18 mouse cellular contexts compared by ENCODE assay signal in the genomic region with DNA sequence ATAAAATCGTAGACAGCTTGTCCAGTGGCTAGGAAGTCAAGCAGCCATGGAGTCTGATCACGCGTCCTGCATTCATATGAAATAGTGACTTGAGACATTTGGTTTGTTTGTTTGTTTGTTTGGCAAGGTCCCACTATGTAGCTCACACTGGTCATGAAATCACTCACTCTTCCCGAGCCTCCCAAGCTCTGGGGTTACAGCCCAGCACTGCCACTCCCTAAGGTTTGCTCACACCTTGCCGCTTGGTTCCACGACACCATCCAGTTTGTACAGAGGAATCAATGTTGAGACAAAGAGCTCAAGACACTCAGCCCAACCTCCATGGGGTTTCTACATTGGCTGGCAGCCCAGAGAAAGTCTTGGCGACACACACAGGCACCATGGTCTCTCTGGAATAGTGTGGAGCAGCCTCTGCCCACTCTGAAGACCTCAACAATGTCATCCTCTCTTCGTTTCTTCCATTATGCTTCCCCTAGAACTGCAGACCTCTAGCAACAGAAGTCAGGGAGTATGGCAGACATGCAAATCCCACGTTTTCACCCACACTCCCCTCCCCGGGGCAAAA.
DNase-seq lines count a peak whose midpoint lies in the region; ATAC-seq and TF ChIP-seq lines count a peak whose summit lies in the region.
"Had no signal": no experiment of that assay in that cellular context is flagged by ENCODE, and none has a peak within 500 bp of the region (broad histone marks: within the 10 kb centered on the region; RNA-seq: fewer than 3 reads in every experiment).

No protein-coding gene starts in this region.

- H3K27me3 ChIP-seq in lung, embryonic 16.5 days (ENCODE audit: control insufficient read depth, insufficient read depth, low read depth, low read length), result no peaks in the 10 kb centered on the region
- H3K27me3 ChIP-seq in stomach, postnatal 0 days (ENCODE audit: control insufficient read depth, insufficient read depth, low read length), result no peaks in the 10 kb centered on the region
- H3K27me3 ChIP-seq: forebrain, embryonic 13.5 days; neural tube, embryonic 15.5 days had no signal

- DNase-seq in adrenal gland, postnatal 25 days, result peak; percentile 12
- no peak for DNase-seq in adrenal gland, adult (ENCODE audit: inconsistent age in 2 of 2, low spot score in 1 of 2)
- peak; percentile 13 for DNase-seq in heart, postnatal 4 days
- DNase-seq in heart, adult 11 months, result no peak
- DNase-seq in lung, postnatal 14 days, result no peak
- DNase-seq in stomach, postnatal 0 days (ENCODE audit: low spot score), result peak; percentile 41
- DNase-seq: heart, adult 2 months; kidney, postnatal 4 days; liver; liver, postnatal 0 days; right cerebral cortex, postnatal 4 days had no signal

- no peak overlapping the region for H3K4me3 ChIP-seq in lung, embryonic 16.5 days (ENCODE audit: low read length)
- no peak overlapping the region for H3K4me3 ChIP-seq in stomach, postnatal 0 days (ENCODE audit: low read depth, low read length)
- H3K4me3 ChIP-seq: forebrain, embryonic 13.5 days; heart, adult 2 months; myocyte; neural tube, embryonic 15.5 days had no signal

- peak; percentile 47; the same call in 1 of the 2 replicates for ATAC-seq in lung, embryonic 16.5 days (ENCODE audit: low read depth)
- ATAC-seq in stomach, postnatal 0 days (ENCODE audit: low FRiP score, low TSS enrichment), result peak; percentile 67; the same call in 1 of the 2 replicates
- no peak for ATAC-seq in monocyte, adult 5-6 weeks (replicated peaks; ENCODE audit: insufficient number of reproducible peaks, low FRiP score, low TSS enrichment, poor library complexity, severe bottlenecking)
- ATAC-seq: forebrain, embryonic 13.5 days; liver, postnatal 0 days had no signal

- no peak overlapping the region for H3K9ac ChIP-seq in lung, embryonic 16.5 days (ENCODE audit: low read length)
- no peak overlapping the region for H3K9ac ChIP-seq in stomach, postnatal 0 days (ENCODE audit: low read length)
- H3K9ac ChIP-seq: forebrain, embryonic 13.5 days; liver, postnatal 0 days; neural tube, embryonic 15.5 days had no signal

- no peak overlapping the region for H3K4me2 ChIP-seq in lung, embryonic 16.5 days (ENCODE audit: low read depth, low read length)
- H3K4me2 ChIP-seq in stomach, postnatal 0 days (replicated peaks; ENCODE audit: low read depth), result no peak overlapping the region
- H3K4me2 ChIP-seq: forebrain, embryonic 13.5 days; midbrain, embryonic 11.5 days; neural tube, embryonic 15.5 days had no signal

- H3K36me3 ChIP-seq in lung, embryonic 16.5 days (ENCODE audit: control insufficient read depth, insufficient read depth, low read length), result no peaks in the 10 kb centered on the region
- no peaks in the 10 kb centered on the region for H3K36me3 ChIP-seq in stomach, postnatal 0 days (ENCODE audit: control insufficient read depth, insufficient read depth, low read length)
- H3K36me3 ChIP-seq: neural tube, embryonic 15.5 days had no signal

- TF ChIP-seq EP300 in stomach, postnatal 0 days (optimal IDR thresholded peaks at IDR 0.05), result no peak

- peaks cover 5% of the 10 kb centered on the region for H3K4me1 ChIP-seq in lung, embryonic 16.5 days (replicated peaks; ENCODE audit: control insufficient read depth, insufficient read depth, low read length)
- H3K4me1 ChIP-seq in stomach, postnatal 0 days (replicated peaks; ENCODE audit: control insufficient read depth, insufficient read depth), result no peaks in the 10 kb centered on the region
- H3K4me1 ChIP-seq: neural tube, embryonic 15.5 days had no signal

- no peaks in the 10 kb centered on the region for H3K9me3 ChIP-seq in lung, embryonic 16.5 days (ENCODE audit: control insufficient read depth, low read length)
- H3K9me3 ChIP-seq in stomach, postnatal 0 days (ENCODE audit: control insufficient read depth, low read length), result no peaks in the 10 kb centered on the region
- H3K9me3 ChIP-seq: forebrain, embryonic 13.5 days; neural tube, embryonic 15.5 days had no signal

- 74% methylated on average over 10 of the region's 10 CpGs for WGBS in lung, embryonic 16.5 days
- 61% methylated on average over 10 of the region's 10 CpGs for WGBS in stomach, postnatal 0 days

- H3K27ac ChIP-seq in lung, embryonic 16.5 days (ENCODE audit: low read length), result no peak overlapping the region
- H3K27ac ChIP-seq in stomach, postnatal 0 days (replicated peaks), result no peak overlapping the region
- H3K27ac ChIP-seq: forebrain, embryonic 13.5 days; heart, adult 2 months; macrophage; neural tube, embryonic 15.5 days had no signal

- no peak for TF ChIP-seq CTCF in stomach, postnatal 0 days (IDR thresholded peaks at IDR 0.05; ENCODE audit: low read depth)

Comparison
In these comparisons a context has a peak if more than half of its experiments do, and no peak if none do; other contexts are left out.
1. DNase-seq: peak in adrenal gland, postnatal 25 days (single experiment), heart, postnatal 4 days (single experiment) and stomach, postnatal 0 days (single experiment); none in adrenal gland, adult (0 of 2), heart, adult 11 months (single experiment) and lung, postnatal 14 days (single experiment).